Mouse (Mus musculus): ENCODE measurements around the gene Sptb.

Gene Sptb

DNA sequence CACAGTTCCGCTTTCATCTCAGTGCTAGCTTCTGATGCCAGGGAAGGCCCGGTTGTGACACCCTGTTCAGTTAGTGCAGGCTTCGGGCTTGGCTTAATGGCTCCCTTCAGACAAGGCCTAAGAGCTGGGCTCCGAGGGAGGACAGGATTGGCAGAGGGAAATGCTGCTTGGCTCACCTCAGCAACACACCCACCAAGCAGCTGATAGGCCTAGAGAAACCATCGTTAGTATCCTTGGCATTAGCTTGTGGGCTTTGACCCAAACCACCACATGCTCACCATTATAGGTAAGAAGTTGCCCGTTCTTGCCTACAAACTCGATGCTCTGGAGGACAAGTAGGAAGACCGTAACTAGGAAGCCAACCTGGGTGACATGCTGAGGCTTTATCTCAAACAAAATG, 38.3 kb downstream of the Sptb start:
- no peak for DNase-seq

DNA sequence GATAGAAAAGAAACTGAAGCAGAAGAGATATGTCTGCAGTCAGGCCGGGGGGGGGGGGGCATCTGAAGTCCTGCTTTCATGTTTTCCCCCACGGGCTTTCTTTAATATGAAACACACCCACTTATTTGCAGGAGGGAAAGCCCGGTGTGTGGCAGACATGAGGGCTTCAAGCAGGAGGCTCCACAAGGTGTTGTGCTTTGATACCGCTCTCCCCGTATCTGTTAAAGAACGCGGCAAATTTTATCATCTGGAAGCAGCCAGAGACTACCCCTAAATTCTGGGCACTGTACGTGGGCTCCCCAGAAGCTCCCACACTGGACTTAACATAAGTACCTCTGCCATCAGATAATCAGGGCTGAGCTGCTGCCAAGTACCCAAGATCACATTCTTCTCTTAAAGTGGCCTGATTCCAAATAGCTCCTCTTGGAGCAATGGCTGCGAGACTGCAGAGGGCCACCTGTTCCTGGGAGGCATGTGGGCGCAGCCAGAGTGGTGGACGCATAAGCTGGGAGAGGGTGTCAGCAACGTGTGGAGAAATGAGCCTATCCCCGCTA, 39.7 kb downstream of the Sptb start:
- DNase-seq = no peak

DNA sequence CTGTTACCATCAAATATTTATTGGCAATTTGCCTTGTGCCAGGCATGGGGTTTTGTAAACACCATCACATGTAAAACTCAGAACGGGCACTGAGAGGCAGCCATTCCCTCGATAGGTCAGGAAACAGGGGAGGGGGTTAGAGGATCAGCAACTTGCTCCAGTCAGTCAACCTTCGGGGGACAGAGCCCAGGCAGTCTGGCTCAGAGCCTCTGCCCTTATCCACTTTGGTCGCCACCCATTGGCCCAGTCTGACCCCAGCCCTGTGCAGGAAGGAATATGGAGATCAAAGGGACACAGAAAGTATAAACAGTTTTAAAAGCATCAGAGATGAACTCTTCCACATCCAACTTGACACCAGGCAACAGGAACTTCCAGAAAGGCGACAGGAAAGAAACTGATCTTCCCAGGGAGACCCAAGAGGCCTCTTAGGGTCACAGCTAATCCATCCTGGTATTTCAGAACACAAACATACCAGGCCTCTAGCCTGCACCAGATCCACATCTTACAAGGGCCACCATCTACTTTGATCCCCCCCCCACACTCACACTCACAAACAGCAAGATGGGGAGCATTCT, 40.3 kb downstream of the Sptb start:
- no peak for DNase-seq

DNA sequence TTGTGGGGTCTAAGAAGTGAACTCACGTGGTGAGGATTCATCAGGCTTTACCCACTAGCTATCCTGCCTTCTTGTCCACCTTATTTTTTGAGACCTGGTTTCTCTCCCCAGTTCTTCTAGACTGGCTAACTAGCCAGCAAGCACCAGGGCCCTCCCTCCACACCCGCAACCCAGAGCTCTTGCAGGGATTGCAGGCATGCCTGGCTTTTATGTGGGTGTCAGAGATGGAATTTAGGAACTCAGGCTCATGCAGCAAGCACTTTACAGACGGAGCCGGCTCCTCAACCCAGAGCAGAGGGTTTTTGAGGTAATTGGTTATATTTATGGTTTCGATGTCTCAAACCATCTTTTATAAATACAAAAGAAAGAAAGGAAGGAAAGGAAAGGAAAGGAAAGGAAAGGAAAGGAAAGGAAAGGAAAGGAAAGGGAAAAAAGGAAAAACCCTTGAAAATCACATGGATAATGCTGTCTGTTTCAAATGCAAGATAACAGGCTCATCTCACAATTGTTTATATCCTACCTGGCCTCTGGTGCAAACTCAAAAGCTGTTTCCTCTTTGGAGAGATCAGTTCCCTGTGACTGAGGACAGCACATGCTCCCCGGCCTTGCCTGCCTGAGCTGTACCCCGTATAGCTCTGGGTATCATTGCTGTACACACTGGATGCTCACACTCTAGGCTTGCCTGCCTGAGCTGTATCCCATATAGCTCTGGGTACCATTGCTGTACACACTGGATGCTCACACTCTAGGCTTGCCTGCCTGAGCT, 41.5 kb downstream of the Sptb start:
- no peak for DNase-seq

DNA sequence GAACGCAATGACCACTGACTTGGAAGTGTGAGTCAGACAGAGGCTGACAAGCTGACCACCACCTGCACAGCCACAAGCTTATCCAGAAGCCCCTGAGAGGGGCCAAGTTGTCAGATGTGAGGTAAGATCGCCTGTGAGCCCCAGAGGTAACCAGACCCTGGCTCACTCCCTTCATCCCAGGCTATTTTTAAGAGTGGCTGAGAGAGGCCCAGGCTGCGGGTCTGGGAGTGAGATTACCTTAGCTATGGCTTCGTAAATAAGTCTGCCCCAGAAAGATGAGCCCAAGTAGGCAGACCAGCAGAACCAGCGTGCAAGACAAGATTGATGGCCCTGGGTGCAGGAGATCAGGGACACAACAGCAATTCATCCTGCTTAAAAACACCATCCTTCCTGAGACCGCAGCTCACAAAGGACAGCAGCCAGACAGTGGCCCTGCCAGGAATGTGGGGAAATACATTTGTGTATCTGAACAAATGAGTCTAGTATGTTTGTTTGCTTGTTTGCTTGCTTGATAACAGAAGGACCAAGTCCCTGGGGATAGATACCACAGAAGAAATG, 58.5 kb downstream of the Sptb start:
- DNase-seq = no peak

DNA sequence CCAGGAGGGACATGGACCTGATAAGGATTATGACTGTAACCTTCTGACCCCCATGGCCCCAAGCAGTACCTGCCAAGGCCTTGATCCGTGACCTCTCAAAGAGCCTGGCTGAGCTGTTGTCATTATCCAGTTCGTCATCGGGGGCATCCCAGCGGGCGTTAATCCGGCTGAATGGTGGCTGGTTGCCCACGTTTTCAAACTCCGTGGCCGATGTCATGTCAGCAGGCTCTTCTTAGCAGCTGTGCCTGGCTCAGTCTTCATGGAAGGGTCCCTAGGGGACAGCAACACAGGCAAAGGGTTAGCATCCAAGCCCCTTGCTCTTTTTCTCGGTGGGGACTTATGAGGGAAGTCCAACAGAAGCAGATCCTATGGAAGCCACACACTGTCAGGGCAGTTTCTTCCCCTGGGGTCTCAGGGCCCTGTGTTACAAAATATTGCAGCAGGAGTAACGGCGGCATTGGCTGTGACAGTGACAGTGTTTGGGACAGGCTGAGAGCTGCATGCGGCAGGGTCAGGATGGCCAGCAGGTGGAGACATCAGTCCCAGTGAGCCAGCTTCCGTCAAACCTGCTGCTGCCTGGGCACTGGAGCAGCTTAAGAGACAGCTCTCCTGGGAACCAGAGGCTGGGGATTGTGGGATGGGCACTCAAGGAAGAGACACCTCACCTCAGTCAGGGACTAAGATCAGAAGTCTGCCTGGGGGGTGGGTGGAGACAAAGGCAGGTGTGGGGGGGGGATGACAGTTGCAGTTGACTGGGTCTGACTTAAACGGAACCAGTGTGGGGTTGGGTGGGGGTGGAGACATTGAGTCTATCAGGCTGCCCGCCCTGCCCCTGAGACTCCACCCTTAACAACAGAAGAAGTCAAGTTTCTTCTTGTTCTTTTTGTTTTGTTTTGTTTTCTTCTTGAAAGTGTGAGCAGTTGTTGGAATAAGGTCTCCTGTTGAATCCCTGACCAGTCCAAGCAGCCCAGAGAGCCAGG, 60.3 kb downstream of the Sptb start:
- DNase-seq = peak; percentile 58

DNA sequence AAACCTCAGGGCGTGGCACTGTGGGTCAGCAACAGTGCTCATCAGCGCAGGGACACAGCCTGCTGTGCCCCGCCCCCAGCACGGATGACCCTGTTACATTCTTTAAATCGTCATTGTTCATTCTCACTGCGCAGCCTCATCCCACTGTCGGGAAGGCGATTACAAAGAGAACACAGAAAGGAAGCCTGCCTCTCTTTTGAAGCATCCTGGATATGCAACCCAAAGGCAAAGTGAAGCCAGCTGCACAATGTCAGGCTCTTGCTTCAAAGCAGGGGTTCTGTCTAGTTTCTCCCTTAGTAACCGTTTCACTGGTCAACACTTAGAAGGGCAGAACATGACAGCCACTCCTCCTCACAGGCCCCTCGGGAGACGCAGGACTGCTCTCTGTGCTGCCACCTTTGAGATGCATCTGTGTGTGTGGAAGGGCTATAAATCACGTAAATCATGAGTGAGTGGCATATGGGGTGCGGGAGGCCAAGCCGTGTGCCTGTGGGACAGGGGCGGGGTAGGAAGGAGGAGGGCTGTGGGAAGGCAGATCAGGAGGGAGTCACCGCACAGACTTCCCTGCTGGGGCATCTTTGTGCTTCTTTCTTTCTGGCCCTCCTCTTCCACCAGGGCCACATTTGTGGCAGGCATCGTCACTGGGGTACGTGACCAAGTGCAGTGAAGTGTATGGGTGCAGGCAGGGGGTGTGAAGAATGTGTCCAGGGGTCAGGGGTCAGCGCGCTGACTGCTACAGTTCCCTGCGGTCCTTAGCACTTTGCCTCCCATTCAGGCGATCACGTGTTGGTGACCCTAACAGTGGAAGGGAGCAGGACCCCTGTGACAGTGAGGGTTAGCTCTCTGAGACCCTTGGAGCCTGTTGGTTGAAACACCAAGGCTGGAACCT, 64.9 kb downstream of the Sptb start:
- no peak for DNase-seq

DNA sequence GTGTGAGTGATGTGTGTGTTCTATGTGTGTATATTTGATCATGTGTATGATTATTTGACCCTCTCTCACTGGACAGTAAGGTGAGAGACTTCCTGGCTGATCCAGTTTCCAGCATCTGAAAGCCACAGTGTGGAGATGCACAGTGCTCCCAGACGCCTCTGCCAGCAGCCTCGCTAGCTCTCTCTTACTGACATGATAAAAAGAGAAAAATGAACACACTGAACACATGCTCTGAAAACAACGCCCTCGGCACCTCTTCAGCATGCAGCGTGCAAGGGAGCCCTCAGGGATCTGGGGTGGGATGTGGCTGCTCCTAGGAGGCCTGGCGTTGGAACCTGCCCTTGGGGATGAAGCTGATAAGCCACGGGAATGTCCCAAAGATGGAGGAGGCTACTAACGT, 66.7 kb downstream of the Sptb start:
- no peak for DNase-seq

DNA sequence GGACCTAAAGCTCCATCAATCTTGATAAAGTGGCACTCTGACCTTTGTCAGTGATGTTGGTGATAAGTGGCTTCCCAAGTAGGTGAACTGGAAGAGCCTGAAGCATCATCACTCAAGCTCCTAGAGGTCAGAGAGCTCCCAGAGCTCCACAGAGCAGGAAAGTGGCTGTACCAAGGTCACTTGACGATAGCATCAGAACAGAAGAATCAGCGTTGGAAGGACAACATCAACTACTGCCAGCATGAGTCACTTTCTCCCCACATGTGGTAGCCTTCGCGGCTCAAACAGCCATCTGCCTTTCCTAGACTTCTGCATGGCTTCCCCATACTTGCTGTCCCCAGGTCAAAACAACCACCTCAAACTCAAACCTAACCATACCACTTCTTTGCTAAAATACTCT, 67.7 kb downstream of the Sptb start:
- no peak for DNase-seq

DNA sequence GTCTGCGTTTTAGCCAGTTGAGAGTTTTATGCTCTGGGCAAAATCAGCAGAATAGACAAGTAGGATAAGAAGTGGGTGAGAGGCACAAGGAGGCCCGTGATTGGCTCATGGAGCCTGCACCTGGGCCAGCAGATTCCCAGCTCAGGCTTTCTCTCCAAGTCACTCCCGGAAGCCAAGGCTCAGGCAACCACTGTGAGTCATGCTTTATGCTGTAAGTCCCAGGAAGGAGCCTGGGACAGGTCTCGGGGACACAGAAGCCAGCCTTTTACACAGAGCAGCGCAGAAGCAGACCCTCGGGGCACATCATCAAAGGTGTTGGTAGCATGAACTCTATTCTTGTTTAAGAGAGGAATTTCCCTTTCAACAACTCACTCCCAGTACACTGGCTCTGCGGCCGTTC, 69.7 kb downstream of the Sptb start:
- no peak for DNase-seq

DNA sequence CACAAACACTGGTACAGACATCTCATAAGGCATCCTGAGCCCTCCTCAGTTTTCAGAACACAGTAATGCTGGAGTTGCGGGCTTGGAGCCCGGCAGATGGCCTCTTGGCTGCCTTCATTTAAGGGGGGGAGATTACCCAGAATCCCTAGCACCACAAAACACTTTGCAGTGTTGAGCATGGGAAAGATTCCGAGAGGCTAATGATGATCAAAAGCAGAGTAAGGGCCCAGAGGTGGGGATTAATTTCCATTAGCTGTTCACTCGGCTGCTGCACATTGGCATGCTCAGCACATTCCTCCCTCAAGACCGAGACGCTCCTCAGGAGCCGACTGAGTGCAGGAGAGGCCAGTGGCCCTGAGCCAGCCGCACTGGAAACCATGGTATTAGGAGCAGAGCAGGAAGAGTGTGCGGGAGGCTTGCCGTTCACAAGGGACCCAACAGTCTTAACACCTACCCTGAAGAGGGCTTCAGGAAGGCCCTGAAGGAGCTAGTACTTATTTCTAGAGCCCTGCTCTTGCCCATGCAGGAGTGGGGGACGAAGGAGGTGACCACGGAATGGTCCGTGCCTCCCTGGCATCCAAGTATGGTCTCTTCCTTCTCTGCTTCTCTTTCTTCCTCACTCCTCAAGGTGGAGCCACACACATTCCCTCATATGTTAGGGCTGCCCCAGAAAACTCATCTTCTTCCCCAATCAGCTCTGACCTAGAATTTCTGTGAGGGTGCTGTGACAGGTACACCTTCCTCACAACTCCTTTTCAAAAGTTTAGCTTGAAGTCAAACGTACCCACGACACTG, 75.3 kb downstream of the Sptb start:
- DNase-seq = peak; percentile 53

DNA sequence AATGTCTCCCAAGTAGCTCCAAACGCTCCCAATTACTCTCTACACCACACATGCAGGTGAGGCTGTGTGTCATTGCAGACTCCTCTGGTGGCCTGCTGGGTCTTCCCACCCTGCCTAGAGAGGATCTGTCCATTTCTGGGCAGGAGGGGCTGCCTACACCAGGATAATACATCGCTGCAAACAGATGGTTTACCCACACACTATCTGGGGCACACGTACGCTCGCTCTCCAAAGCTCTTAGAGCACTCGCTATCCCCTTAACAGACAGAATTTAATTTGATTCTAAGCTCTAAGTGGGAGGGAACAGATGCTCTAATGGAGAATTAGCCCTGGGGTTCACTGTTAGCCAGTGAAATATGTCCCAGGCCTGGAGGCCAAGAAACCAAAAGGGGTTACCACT, 87.0 kb downstream of the Sptb start:
- no peak for DNase-seq

DNA sequence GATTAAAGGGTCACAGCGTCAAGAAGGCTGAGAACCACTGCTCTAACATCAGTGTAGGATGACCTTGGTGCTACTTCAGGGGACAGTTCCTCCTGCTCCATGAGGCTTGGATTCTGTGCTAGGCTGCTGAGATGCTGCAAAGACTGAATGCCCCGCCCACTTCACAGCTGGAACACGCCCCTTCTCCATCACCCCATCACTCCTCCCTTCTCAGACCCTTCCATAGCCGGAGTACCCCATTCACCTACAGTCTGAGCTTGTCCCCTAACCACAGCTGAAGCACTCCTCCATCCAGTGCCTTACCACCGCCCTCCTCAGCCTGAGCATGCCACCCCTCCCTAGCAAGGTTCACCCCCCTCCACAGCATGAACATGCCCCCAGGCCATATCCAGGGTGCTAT, 90.5 kb downstream of the Sptb start:
- DNase-seq = no peak

DNA sequence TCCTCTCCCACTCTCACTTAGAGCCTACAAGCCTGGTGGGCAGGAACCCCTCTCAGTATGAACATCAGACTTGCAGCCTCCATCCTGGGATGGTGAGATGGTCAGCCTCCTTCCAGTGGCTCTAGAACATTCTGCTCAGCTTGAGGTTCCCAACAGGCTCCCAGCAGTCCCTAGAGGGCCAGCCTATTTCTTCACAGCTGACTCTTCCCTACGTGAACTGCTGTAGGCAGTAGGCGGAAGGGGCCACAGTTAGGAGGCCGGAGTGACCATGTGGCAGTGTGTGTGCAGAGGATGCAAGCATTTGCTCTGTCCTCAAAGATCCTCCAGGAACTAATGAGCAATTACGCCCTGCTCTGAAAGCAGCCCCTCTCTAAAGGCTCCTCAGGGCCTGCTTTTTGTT, 92.2 kb downstream of the Sptb start:
- DNase-seq = no peak

DNA sequence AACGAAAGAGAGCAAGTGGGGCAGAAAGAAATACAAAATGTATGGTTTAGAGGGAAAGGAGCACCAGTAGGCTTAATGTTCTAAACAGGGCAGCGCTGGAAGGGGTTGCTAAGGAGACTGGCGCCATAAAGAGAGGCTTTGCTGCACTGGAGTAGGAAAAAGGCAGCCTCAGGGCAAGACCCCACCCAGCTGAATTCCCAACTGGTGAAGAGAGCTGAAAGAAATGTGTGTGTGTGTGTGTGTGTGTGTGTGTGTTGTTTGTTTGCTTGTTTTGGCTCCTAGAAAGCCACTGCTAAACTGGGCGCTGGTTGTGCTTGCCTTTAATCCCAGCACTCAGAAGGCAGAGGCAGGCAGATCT, 94.8 kb downstream of the Sptb start:
- DNase-seq = no peak

DNA sequence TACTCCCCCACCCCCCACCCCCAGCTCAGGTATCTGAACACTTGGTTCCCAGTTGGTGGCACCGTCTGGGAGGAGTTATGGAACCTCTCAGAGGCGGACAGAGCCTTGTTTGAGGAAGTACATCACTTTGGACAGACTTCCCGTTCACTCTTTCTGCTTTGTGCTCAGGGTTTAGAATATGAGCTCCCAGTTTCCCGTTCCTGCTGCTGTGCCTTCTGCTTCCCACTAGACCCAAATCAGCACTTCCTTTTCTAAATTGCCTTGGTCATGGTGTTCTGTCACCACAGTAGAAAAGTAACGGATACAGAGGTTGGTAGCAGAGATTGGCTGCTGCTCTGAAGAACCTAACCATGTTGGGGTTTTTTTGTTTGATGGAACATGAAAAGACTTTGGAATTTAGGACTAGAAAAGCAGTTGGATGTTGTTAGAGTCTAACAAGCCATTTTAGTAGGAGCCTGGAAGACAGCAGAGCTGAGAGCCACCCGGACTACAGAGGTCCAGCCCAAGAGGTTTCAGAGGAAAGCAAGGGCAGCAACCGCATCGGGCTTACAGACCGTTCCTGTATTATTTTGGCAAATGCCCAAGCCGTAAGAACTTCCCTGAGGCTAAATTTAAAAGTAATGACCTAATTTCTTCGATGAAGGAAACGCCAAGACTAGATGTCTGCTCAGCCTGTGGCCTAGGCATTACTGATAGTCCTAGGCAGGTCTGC, 95.3 kb downstream of the Sptb start:
- no peak for DNase-seq

DNA sequence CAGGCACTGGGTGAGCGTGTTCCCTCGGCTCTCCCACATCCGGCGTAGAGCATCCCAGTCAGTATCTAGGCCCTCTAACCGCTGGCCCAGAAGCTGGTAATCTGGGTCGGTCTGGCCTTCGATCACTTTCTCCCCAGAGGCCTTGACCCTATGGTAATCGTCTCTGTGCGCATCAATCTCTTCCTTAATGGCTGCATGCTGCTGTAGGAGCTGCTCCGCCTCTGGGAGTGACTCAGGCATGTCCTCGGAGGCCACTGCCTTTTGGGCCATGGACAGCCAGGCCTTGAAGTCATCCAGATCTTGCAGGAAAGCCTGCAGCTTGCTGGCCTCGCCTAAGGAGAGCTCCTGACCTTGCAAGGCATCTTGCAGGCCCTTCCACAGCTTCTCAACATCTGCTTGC, 97.7 kb downstream of the Sptb start:
- DNase-seq = no peak

DNA sequence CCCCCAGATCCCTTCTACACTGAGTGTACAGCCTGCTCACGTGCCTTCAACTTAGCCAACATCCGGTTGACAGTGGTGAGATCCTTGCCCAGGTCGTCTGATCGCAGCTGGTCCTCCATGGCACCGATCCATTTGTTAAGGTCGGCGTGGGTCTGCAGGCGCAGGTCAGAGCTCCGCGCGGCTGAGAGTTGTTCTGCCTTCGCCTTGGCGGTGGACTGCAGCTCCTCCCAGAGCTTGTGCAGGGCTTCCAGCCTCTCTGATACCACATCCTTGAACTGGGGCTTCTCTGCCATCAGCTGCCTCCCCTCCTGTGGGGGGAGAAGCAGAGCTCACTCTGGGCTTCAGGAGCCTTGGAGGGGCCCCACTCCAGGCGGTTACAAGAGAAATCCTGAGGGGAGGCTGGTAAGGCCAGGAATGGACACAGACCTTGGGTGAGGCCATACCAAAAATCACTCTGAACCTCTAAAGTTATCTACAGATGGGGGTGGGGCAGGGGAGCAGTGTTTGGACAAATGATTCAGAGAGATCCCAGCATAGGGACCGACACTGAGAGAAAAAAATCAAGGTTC, 101.3 kb downstream of the Sptb start:
- no peak for DNase-seq

DNA sequence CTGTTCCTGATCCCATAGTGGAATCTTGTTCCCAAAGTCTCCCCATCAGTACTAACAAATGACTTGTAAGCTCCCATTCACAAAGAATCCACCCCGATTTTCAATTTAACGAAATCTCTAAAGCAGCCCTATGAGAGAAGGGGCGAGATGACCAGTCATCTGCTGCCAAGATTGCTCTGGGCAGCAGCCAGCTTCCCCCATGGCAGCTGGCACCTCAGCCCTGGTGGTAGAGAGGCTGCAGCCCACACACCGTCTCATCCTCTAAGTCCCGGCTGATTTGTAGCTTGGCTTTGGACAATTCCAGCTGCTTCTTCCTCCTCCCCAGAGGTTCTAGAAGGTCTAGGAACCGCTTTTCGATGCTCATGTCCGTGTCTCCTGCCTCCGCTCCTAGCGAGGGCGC, 102.1 kb downstream of the Sptb start:
- no peak for DNase-seq

DNA sequence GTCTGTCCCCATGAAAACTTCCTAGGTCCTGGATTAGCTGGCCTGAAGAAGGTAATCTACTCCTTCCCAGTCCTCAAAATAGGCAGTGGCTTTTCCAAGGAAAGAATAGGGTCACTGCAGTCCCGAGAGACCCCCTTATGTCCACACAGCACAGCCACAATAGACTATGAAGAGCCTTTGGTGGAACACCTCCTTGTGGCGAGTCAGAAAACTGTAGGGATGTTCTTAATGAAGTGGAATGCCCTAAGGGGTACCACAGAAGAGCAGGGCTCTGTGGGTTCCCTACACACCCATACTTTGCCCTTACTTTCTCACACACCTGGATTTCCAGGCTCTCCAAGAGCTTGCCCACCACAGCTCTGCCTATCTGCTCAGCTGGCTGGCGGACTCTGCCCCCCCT, 104.5 kb downstream of the Sptb start:
- DNase-seq = no peak

Measured in kidney, adult 18-20 months (tissue).